Mouse (Mus musculus) heart, postnatal 10 days (tissue): ENCODE measurements around the gene Msx2. TPM values are rescaled to one million over a fixed set of nuclear protein-coding genes. Genes with fewer than 3 reads are reported as not detected.

Experiments used
- DNase-seq, 2 experiments: peaks; one replicate each; pipeline ENCODE4 v3.0.0; 2021
- intact Hi-C: fragments of 180-260 bp; cut with DNase I; formaldehyde crosslinking; loops from one replicate; pipeline ENCODE4 v1.15.1; 2025
- total RNA-seq, 2 experiments: library from RNA; stranded (reverse); gene quantifications; 2 replicates each; pipeline ENCODE4 v1.2.3; 2021

Gene Msx2
- total RNA-seq, 2 experiments from 2014 or later: 0.79 to 1.1 TPM

DNA sequence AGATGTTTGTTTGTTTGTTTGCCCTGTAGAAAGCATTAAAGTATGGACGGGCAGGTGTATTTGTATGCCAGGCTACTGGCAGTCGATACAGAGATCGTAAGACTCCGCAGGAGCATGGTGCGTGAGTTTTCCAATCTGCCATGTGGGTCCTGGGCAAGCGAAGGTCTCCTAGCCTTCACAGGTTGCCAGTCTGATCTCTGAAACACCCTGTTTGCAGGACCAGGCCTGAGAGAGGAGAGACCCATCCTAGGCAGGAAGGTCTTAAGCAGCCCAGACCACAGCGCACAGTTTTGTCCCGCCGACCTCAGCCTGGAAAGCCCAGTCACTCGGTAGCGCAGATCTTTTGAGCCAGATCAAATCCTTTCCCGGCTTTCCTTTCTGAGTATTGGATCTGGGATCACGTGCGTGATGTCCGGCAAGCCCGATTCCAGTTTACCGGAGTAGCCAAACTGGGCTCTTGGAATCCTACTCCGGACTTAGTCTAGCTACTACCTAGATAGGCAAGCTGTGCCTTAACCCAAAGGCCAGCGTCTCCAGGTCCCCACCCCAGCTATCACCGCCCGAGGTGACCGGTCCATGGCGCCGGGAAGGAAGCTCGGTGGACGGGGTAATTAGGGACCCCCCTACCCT is 7.6 kb downstream of the Msx2 start:
- intact Hi-C loops: no loop called here
- no peak for DNase-seq

DNA sequence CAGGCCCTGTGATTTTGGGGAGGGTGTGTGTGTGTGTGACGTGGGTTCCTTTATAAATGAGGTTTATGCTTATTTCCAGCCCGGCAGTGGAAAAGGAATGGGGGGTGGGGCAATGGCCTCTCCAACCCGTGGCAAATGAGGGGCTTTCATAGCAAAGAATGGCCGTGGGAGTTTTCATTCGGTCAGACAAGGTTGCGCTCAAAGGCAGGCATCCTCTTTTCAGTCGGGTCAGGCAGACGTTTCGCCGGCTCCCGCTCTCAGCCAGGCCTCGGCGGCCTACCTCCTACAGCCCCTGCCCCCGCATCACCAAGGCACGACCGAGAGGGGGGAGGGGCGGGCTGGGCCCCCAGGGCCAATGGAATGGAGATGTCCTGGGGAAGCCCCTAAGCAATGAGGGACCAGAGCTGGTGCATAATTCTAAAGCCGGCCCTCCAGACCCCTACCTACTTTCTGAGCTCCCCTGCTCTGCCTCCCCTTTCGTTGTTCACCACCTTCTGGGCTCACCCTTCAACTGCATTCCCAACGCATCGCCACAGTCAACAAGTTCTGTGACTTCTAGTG is 8.4 kb downstream of the Msx2 start:
- no peak for DNase-seq
- intact Hi-C loops: no loop called here

DNA sequence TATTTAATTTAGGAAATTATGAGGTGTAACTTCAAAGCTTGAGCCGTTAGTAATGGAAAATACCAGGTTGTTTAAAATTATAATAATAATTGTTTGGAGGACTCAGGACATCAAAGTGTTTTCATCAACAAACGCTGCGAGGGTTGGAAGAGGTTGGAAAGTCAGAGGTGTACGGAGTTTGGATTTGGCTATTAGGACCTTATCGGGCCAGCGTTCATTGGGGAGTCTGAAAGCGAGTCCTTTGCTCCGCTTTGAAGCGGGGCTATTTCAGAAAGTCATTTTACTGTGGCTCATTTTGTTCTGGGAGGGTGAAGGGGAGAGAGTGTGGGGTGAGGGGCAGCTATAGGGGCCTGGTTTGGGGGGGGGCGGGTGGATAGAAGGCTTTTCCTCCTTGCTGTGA is 8.9 kb downstream of the Msx2 start:
- intact Hi-C loops: loop anchor here (2.0 kb wide), 1 partner anchor 225 kb away; no protein-coding TSS in a partner anchor
- DNase-seq: no peak

DNA sequence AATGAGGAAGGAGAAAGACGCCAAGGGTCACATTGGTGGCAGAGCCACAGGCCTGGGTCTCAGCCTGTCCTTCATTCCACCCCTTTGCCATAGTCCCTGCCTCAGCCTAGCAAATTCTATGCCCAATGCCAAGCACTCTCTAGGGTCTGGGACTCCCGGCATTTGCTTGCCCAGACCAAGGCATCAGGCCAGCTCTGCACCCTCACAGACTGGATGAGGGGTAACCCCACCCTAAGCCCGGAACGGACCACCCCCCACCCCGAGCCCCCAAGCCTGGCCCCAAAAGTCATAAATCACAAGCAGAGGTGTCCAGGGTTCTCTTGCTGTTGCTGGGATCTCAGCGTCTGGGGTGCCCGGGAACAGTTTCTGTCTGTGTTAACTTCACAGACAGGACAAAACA is 9.8 kb downstream of the Msx2 start:
- intact Hi-C loops: loop anchor here (2.0 kb wide), 1 partner anchor 226 kb away; no protein-coding TSS in a partner anchor
- no peak for DNase-seq

DNA sequence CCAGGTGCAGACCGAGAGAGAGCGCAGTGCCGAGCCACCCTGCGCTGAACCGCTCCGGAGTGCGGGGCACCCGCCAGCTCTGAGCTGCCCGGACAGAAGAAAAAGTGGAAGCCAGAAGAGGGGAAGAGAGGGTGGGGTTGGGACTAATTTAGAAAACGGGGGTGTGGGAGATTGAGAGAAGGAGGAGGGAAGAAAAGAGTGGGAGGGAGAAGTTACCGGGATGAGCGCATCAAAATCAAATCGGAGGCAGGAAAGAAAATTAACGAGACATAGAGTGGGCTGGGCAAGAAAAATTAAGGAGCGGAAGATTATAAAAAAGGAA is 10.3 kb downstream of the Msx2 start:
- no peak for DNase-seq
- intact Hi-C loops: loop anchor here (1.0 to 2.0 kb wide), 3 partner anchors 130 to 303 kb away; no protein-coding TSS in a partner anchor

- intact Hi-C loops: loop anchor here (1.0 to 2.0 kb wide), 3 partner anchors 130 to 303 kb away; no protein-coding TSS in a partner anchor
- peak; percentile 36 to 49 for DNase-seq
Observed at GRCm38 (mm10) chr13:53461855-53462648, 10.8 kb downstream of the Msx2 start.

DNA sequence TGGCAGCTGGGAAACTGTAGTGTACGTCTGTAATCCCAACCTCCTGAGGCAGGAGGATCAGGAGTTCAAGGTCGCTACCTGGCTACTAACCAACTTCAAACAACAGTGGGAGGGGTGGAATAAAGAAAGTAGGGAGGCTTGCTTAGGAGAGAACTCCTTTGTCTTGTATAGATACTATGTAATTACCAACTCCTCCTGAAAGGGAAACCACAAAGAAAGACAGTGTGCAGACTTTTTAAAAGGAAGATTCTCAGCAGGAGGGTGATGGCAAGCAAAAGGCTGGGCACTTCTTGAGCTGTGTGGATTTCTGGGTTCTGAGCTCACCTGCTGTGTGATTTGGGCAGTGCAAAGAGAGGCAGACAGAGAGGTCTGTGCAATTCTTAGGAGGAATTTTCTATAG is 11.5 kb downstream of the Msx2 start:
- intact Hi-C loops: no loop called here
- DNase-seq: no peak

GRCm38 (mm10) chr13:53458766-53459165 is 14.1 kb downstream of the Msx2 start:
- DNase-seq: no peak
- intact Hi-C loops: no loop called here

- intact Hi-C loops: no loop called here
- no peak for DNase-seq
Observed at GRCm38 (mm10) chr13:53454794-53455672, 17.8 kb downstream of the Msx2 start.

DNA sequence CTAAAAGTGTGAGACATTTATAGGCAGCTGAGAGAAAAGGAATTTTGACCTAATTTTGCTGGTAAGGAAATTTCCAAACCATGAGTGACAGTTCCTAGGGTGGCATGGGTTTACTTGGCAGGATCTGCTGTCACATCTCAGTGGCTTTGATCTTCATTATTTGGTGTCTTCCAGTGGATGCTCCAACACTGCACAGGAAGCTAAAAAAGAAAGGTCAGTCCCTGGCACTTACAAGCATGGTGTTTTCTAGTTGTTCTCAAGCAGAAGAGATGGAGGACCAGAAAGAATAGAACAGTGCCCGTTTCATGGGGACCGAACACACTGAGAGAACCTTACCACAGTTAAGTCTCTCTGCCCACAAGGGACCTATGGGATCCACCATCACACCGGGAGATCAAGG is 18.9 kb downstream of the Msx2 start:
- intact Hi-C loops: no loop called here
- no peak for DNase-seq

GRCm38 (mm10) chr13:53447609-53448008 is 25.3 kb downstream of the Msx2 start:
- peak in 1 of 2 experiments; percentile 25 for DNase-seq
- intact Hi-C loops: loop anchor here (1.0 kb wide), 1 partner anchor 34 kb away; no protein-coding TSS in a partner anchor

DNA sequence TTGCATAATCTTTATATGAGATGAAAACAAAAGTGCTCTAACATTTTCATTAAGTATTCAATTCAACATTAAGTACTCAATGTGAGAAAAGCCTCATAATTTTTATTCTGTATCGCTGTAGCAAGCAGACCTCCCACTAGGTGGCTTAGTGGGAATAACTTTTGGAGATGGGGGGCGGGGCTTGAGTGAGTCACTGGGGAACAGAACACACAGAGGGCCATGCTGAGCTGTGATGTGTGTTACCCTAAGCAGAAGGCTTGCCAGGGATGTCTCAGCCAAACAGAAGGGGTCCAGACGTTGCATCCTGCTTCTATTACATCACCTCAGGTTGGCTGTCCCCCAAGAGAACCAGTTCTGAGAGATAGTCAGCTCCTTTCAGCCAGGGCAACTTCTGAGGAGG is 29.3 kb downstream of the Msx2 start:
- DNase-seq: peak; percentile 46 to 69
- intact Hi-C loops: loop anchor here (2.0 to 5.0 kb wide), 2 partner anchors 245 to 324 kb away; no protein-coding TSS in a partner anchor

DNA sequence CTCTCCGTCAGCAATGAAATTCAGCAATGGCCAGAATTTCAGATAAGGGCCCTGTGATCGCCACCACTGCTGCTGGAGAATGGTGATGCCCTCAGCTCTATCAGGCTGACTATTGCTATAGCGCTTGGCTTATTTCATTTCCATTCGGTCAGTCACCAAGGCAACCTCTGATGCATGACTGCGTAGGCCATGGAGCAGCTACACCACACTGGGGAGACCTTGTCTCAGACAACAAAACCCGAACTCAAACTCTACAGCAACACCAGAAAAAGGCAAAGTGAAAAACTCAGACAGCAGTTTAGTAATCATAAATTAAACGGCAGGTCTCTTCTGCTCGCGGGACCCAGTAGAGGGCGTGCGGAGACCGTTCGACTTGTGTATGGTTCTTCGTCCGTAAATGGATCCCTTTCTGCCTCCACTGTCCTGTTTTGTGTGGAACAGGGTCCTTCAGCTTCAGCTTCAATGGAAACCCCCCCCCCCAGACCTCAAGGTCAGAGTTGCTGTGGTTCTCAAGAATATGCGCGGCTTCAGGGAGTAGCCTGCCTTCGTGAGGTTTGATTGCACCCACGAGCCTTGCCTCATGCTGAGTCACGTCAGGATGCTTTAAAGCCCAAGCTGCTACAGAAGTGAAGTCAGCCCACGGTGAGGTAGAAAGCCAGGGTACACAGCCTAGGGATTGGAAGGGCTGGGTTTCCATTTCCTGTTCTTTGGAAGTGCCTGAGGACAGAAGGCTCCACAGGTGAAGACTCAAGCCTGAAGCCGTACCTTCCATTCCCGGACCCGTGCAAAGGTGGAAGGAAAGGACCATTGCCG is 30.5 kb downstream of the Msx2 start:
- peak in 1 of 2 experiments; percentile 46 for DNase-seq
- intact Hi-C loops: loop anchor here (2.0 to 5.0 kb wide), 2 partner anchors 246 to 325 kb away; no protein-coding TSS in a partner anchor

GRCm38 (mm10) chr13:53441307-53442028 is 31.4 kb downstream of the Msx2 start:
- DNase-seq: no peak
- intact Hi-C loops: loop anchor here (2.0 to 5.0 kb wide), 2 partner anchors 247 to 326 kb away; no protein-coding TSS in a partner anchor

GRCm38 (mm10) chr13:53439957-53440356 is 32.9 kb downstream of the Msx2 start:
- intact Hi-C loops: loop anchor here (5.0 kb wide), 1 partner anchor 327 kb away; no protein-coding TSS in a partner anchor
- no peak for DNase-seq

- peak; percentile 80 to 92 for DNase-seq
- intact Hi-C loops: loop anchor here (2.0 kb wide), 1 partner anchor 318 kb away; no protein-coding TSS in a partner anchor
Observed at GRCm38 (mm10) chr13:53426507-53426906, 46.4 kb downstream of the Msx2 start.

GRCm38 (mm10) chr13:53421189-53421588 is 51.7 kb downstream of the Msx2 start:
- intact Hi-C loops: no loop called here
- DNase-seq: no peak

DNA sequence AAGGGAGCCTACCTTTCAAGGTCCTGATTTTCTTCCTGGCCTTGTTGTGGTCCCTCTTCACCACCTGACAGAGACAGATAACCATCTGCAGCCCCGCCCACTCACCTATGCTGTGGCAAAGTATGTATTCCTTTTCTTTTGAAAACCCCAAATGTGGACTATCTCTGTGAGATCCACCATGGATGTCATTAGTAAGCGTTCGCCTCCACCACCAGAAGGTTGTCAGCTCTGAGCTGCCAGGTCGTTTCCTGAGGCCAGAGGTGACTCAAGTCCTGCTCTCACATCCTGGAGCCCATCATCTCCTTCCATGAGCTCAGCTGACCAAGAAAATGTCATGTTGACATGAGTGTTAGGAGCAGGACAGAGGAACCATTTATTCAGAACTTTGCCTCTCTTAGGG is 52.1 kb downstream of the Msx2 start:
- intact Hi-C loops: no loop called here
- no peak for DNase-seq

DNA sequence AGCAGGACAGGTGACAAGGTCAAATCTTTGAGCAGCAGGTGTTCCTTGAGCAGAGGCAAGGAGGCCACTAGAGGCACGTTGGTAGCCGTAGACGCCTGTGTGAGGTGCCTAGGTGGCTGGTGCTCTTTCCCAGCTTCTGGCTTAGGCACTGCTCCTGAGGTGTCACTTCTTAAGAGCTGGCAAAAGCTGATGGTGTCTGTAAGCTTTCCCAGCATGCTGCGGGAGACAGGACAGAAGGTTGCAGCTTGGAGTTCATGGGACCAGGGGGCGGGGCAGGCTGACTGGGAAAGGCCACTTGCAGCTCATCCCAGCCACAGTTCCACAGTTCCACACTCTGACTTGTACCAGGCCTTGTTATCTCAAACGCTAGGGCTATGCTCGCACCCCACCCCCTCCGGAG is 53.2 kb downstream of the Msx2 start:
- intact Hi-C loops: no loop called here
- DNase-seq: no peak
